ENCODE assay signal across 29 mouse cellular contexts in the genomic region with DNA sequence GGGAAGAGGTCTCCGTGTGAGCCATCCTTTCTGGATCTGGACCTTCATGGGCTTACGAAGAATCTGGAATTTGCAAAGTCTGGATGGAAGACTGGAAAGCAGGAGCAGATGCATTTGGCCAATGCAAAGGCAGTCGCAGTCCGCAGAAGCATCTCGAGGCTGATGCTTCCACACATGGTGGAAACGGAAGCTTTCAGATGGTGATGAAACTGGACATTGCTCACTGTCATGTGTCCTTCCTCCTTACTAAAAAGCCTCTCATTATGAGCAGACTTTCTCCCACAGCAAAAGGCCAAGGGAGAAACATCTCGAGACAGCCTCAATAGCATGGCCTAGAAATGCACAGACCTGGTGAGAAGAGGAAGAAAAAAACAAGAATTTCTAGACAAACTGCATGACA.
A peak's percentile ranks its signal among the peaks of the same experiment; 100 is the strongest.
DNase-seq lines count a peak whose midpoint lies in the region; ATAC-seq lines count a peak whose summit lies in the region.
"Had no signal": no experiment of that assay in that cellular context is flagged by ENCODE, and none has a peak within 500 bp of the region (broad histone marks: within the 10 kb centered on the region; RNA-seq: fewer than 3 reads in every experiment).

No protein-coding gene starts in this region.

- peak; percentile 7 for DNase-seq in limb, embryonic 11.5 days (ENCODE audit: low spot score)
- no peak for DNase-seq in limb, embryonic 10.5 days (ENCODE audit: low spot score)
- DNase-seq in lung, postnatal 36 days: peak; percentile 33
- no peak for DNase-seq in lung, postnatal 14 days
- no peak for DNase-seq in urinary bladder, adult 18-20 months (ENCODE audit: low spot score in 2 of 2)
- no peak for DNase-seq in layer of hippocampus, postnatal 14 days (ENCODE audit: low spot score in 2 of 2)
- DNase-seq: adrenal gland, adult 2 months; adrenal gland, postnatal 14 days; B cell, adult 2 months; cerebellum, adult 11 months; cerebellum, adult 2 months; cerebellum, adult 9-11 months; cerebellum, postnatal 25 days; forebrain, postnatal 0 days; gastrocnemius, adult 2 months; gastrocnemius, postnatal 14 days; heart, adult 18-20 months; heart, postnatal 10 days; heart, postnatal 36 days had no signal

- no peaks in the 10 kb centered on the region for H3K4me1 ChIP-seq in limb, embryonic 11.5 days (ENCODE audit: control insufficient read depth, insufficient read depth, low read length)
- no peaks in the 10 kb centered on the region for H3K4me1 ChIP-seq in limb, embryonic 10.5 days
- H3K4me1 ChIP-seq: embryonic facial prominence, embryonic 12.5 days; embryonic facial prominence, embryonic 15.5 days; heart, embryonic 15.5 days; hindbrain, embryonic 10.5 days; hindbrain, embryonic 13.5 days had no signal

- no peak overlapping the region for H3K9ac ChIP-seq in limb, embryonic 11.5 days (ENCODE audit: low read length)
- H3K9ac ChIP-seq: embryonic facial prominence, embryonic 12.5 days; embryonic facial prominence, embryonic 15.5 days; forebrain, postnatal 0 days; heart, embryonic 12.5 days; heart, embryonic 15.5 days; hindbrain, embryonic 13.5 days had no signal

- H3K4me2 ChIP-seq in limb, embryonic 11.5 days (ENCODE audit: low read depth, severe bottlenecking): no peak overlapping the region
- H3K4me2 ChIP-seq: embryonic facial prominence, embryonic 12.5 days; embryonic facial prominence, embryonic 15.5 days; heart, embryonic 12.5 days; heart, embryonic 15.5 days; hindbrain, embryonic 13.5 days had no signal

- H3K27ac ChIP-seq in limb, embryonic 11.5 days (replicated peaks; ENCODE audit: low read depth, low read length): no peak overlapping the region
- no peak overlapping the region for H3K27ac ChIP-seq in limb, embryonic 10.5 days
- H3K27ac ChIP-seq: embryonic facial prominence, embryonic 12.5 days; embryonic facial prominence, embryonic 15.5 days; gastrocnemius, adult 2 months; heart, embryonic 15.5 days; hindbrain, embryonic 10.5 days; hindbrain, embryonic 13.5 days had no signal

- H3K27me3 ChIP-seq in limb, embryonic 11.5 days (ENCODE audit: control insufficient read depth, insufficient read depth, low read length): no peaks in the 10 kb centered on the region
- H3K27me3 ChIP-seq in limb, embryonic 10.5 days (ENCODE audit: low read depth, poor library complexity, severe bottlenecking): no peaks in the 10 kb centered on the region
- H3K27me3 ChIP-seq: embryonic facial prominence, embryonic 12.5 days; embryonic facial prominence, embryonic 15.5 days; heart, embryonic 12.5 days; heart, embryonic 15.5 days; hindbrain, embryonic 13.5 days had no signal

- no peaks in the 10 kb centered on the region for H3K36me3 ChIP-seq in limb, embryonic 11.5 days (ENCODE audit: control insufficient read depth, insufficient read depth, low read length)
- H3K36me3 ChIP-seq in limb, embryonic 10.5 days: no peaks in the 10 kb centered on the region
- H3K36me3 ChIP-seq: embryonic facial prominence, embryonic 12.5 days; embryonic facial prominence, embryonic 15.5 days; G1E; heart, embryonic 12.5 days; heart, embryonic 15.5 days; hindbrain, embryonic 10.5 days; hindbrain, embryonic 13.5 days had no signal

- ATAC-seq in limb, embryonic 11.5 days (ENCODE audit: insufficient number of reproducible peaks, low FRiP score, low TSS enrichment, low read depth): no peak
- peak; percentile 54; the same call in 1 of the 2 replicates for ATAC-seq in monocyte, adult 5-6 weeks (replicated peaks; ENCODE audit: insufficient number of reproducible peaks, low FRiP score, low TSS enrichment, poor library complexity, severe bottlenecking)
- ATAC-seq: forebrain, embryonic 14.5 days; forebrain, postnatal 0 days; Patski had no signal

- H3K9me3 ChIP-seq in limb, embryonic 11.5 days (ENCODE audit: control insufficient read depth, low read length): no peaks in the 10 kb centered on the region
- no peaks in the 10 kb centered on the region for H3K9me3 ChIP-seq in limb, embryonic 10.5 days (replicated peaks)
- H3K9me3 ChIP-seq: embryonic facial prominence, embryonic 12.5 days; embryonic facial prominence, embryonic 15.5 days; G1E; heart, embryonic 12.5 days; heart, embryonic 15.5 days; hindbrain, embryonic 10.5 days; hindbrain, embryonic 13.5 days had no signal

- no peak overlapping the region for H3K4me3 ChIP-seq in limb, embryonic 11.5 days (ENCODE audit: low read depth, low read length)
- H3K4me3 ChIP-seq in limb, embryonic 10.5 days: no peak overlapping the region
- H3K4me3 ChIP-seq: embryonic facial prominence, embryonic 12.5 days; embryonic facial prominence, embryonic 15.5 days; gastrocnemius, adult 2 months; heart, embryonic 12.5 days; heart, embryonic 15.5 days; hindbrain, embryonic 10.5 days; hindbrain, embryonic 13.5 days had no signal

- WGBS in limb, embryonic 11.5 days: 91% methylated on average over 7 of the region's 7 CpGs
- 92% methylated on average over 7 of the region's 7 CpGs for WGBS in limb, embryonic 10.5 days

Comparison
In these comparisons a context has a peak if more than half of its experiments do, and no peak if none do; other contexts are left out.
1. DNase-seq: peak in limb, embryonic 11.5 days (single experiment) and lung, postnatal 36 days (single experiment); none in limb, embryonic 10.5 days (single experiment), lung, postnatal 14 days (single experiment), urinary bladder, adult 18-20 months (0 of 2) and layer of hippocampus, postnatal 14 days (0 of 2).